Mouse (Mus musculus) heart, embryonic 11.5 days (tissue): ENCODE results near the gene Hspb7. TPM values are rescaled to one million over a fixed set of nuclear protein-coding genes. Genes with fewer than 3 reads are reported as not detected.
A peak's percentile ranks its signal among the peaks of the same experiment; 100 is the strongest.

Experiments
- ATAC-seq: fragments of 200-750 bp; cut with Nextera tagmentation; replicated peaks from 2 replicates; pipeline ENCODE4 v1.8.0; 2017; ENCODE audit warnings: moderate library complexity; ENCODE audit not compliant: insufficient number of reproducible peaks, low FRiP score, low TSS enrichment
- H3K27ac ChIP-seq: fragments of 300-500 bp; sonication (generic); 2 replicates; pipeline ENCODE4 v1.5.1; 2014; ENCODE audit warnings: mild to moderate bottlenecking, low read depth, low read length
- H3K27me3 ChIP-seq: fragments of 300-500 bp; sonication (generic); 2 replicates; pipeline ENCODE4 v1.6.1; 2014; ENCODE audit warnings: mild to moderate bottlenecking, low read length, mixed read lengths; ENCODE audit not compliant: control insufficient read depth, insufficient read depth
- H3K36me3 ChIP-seq: fragments of 300-500 bp; sonication (generic); 2 replicates; pipeline ENCODE4 v1.6.1; 2014; ENCODE audit warnings: mild to moderate bottlenecking, low read length, moderate library complexity, mixed read lengths; ENCODE audit not compliant: control insufficient read depth, insufficient read depth
- H3K4me1 ChIP-seq: fragments of 300-500 bp; sonication (generic); 2 replicates; pipeline ENCODE4 v1.6.1; 2014; ENCODE audit warnings: low read length; ENCODE audit not compliant: control insufficient read depth, insufficient read depth
- H3K4me2 ChIP-seq: fragments of 300-500 bp; sonication (generic); 2 replicates; pipeline ENCODE4 v1.6.1; 2014; ENCODE audit warnings: mild to moderate bottlenecking, moderate library complexity
- H3K4me3 ChIP-seq: fragments of 300-500 bp; sonication (generic); 2 replicates; pipeline ENCODE4 v1.5.1; 2014; ENCODE audit warnings: low read depth, low read length
- H3K9ac ChIP-seq: fragments of 300-500 bp; sonication (generic); 2 replicates; pipeline ENCODE4 v1.6.1; 2014; ENCODE audit warnings: mild to moderate bottlenecking, low read depth, low read length, moderate library complexity
- H3K9me3 ChIP-seq: fragments of 300-500 bp; sonication (generic); replicated peaks from 2 replicates; pipeline ENCODE4 v1.6.1; 2016; ENCODE audit warnings: low read length; ENCODE audit not compliant: control insufficient read depth
- WGBS: fragments of 180-500 bp; shearing (Covaris S2); extraction: QIAGEN DNeasy Blood & Tissue Kit; methylation state at CpG from one replicate; pipeline ENCODE4 v1.1.7; 2014; ENCODE audit not compliant: insufficient replicate concordance; 5-methylcytosine and 5-hydroxymethylcytosine counted together
- polyA plus RNA-seq: library from polyadenylated mRNA; unstranded; fragments of >200 nt; fragmentation: Nextera tagmentation; extraction: Ambion mirVana; gene quantifications from 2 replicates; pipeline ENCODE4 v1.2.1, GENCODE M21; 2014

The Hspb7 gene
- polyA plus RNA-seq, 1 experiment from 2014 or later, result 275 TPM

- no peak for ATAC-seq
- Histone ChIP-seq H3K27ac (peak overlapping the region; percentile 97), H3K27me3 (no peaks in the 10 kb centered on the region), H3K4me2 (peak overlapping the region; percentile 71), H3K9me3 (no peaks in the 10 kb centered on the region), H3K36me3 (0 out of 2 replicates have a peak, but pooled peaks cover 6% of the 10 kb centered on the region), H3K4me1 (peaks cover 37% of the 10 kb centered on the region), H3K9ac (peak overlapping the region; percentile 94), H3K4me3 (peak overlapping the region; percentile 76)
- 61% methylated on average over 5 of the region's 5 CpGs for WGBS
Observed at GRCm38 (mm10) chr4:141423288-141423687, 2.7 kb downstream of the Hspb7 start.

GRCm38 (mm10) chr4:141423691-141424431, 3.3 kb downstream of the Hspb7 start:
- Histone ChIP-seq H3K27me3 (no peaks in the 10 kb centered on the region), H3K27ac (peak overlapping the region; percentile 97), H3K9me3 (no peaks in the 10 kb centered on the region), H3K4me2 (peak overlapping the region; percentile 71), H3K4me1 (peaks cover 37% of the 10 kb centered on the region), H3K4me3 (peak overlapping the region; percentile 76), H3K36me3 (0 out of 2 replicates have a peak, but pooled peaks cover 6% of the 10 kb centered on the region), H3K9ac (peak overlapping the region; percentile 94)
- no peak for ATAC-seq
- 65% methylated on average over 13 of the region's 13 CpGs for WGBS

- Histone ChIP-seq H3K9ac (peak overlapping the region; percentile 94), H3K9me3 (no peaks in the 10 kb centered on the region), H3K4me2 (peak overlapping the region; percentile 71), H3K4me1 (peaks cover 21% of the 10 kb centered on the region), H3K27me3 (no peaks in the 10 kb centered on the region), H3K27ac (peak overlapping the region; percentile 97), H3K36me3 (0 out of 2 replicates have a peak, but pooled peaks cover 6% of the 10 kb centered on the region), H3K4me3 (peak overlapping the region; percentile 76)
- peak; percentile 69 for ATAC-seq
- WGBS, result 2% methylated on average over 36 of the region's 36 CpGs
Observed at GRCm38 (mm10) chr4:141425484-141426479, 5.2 kb downstream of the Hspb7 start.

GRCm38 (mm10) chr4:141426796-141427745, 6.5 kb downstream of the Hspb7 start:
- Histone ChIP-seq H3K4me2 (peak overlapping the region; percentile 71), H3K36me3 (0 out of 2 replicates have a peak, but pooled peaks cover 6% of the 10 kb centered on the region), H3K9ac (peak overlapping the region; percentile 94), H3K4me1 (peaks cover 15% of the 10 kb centered on the region), H3K27me3 (no peaks in the 10 kb centered on the region), H3K9me3 (no peaks in the 10 kb centered on the region), H3K27ac (peak overlapping the region; percentile 97), H3K4me3 (no peak overlapping the region)
- no peak for ATAC-seq
- WGBS, result 60% methylated on average over 10 of the region's 10 CpGs

GRCm38 (mm10) chr4:141427921-141428320, 7.3 kb downstream of the Hspb7 start:
- no peaks in the 10 kb centered on the region for H3K9me3 ChIP-seq
- H3K27me3 ChIP-seq, result no peaks in the 10 kb centered on the region
- H3K4me2 ChIP-seq, result no peak overlapping the region
- H3K9ac ChIP-seq, result no peak overlapping the region
- no peak overlapping the region for H3K27ac ChIP-seq
- ATAC-seq, result no peak
- H3K36me3 ChIP-seq, result 0 out of 2 replicates have a peak, but pooled peaks cover 5% of the 10 kb centered on the region
- peaks cover 15% of the 10 kb centered on the region for H3K4me1 ChIP-seq
- 80% methylated on average over 13 of the region's 13 CpGs for WGBS
- no peak overlapping the region for H3K4me3 ChIP-seq

GRCm38 (mm10) chr4:141429381-141429780, 8.8 kb downstream of the Hspb7 start:
- peaks cover 10% of the 10 kb centered on the region for H3K4me1 ChIP-seq
- no peak overlapping the region for H3K4me3 ChIP-seq
- WGBS, result 68% methylated on average over 6 of the region's 6 CpGs
- no peaks in the 10 kb centered on the region for H3K36me3 ChIP-seq
- no peaks in the 10 kb centered on the region for H3K9me3 ChIP-seq
- H3K4me2 ChIP-seq, result no peak overlapping the region
- H3K27ac ChIP-seq, result no peak overlapping the region
- H3K27me3 ChIP-seq, result no peaks in the 10 kb centered on the region
- no peak overlapping the region for H3K9ac ChIP-seq
- no peak for ATAC-seq

GRCm38 (mm10) chr4:141429847-141430246, 9.3 kb downstream of the Hspb7 start:
- 41% methylated on average over 9 of the region's 9 CpGs for WGBS
- peaks cover 9% of the 10 kb centered on the region for H3K4me1 ChIP-seq
- no peak for ATAC-seq
- no peak overlapping the region for H3K4me2 ChIP-seq
- no peaks in the 10 kb centered on the region for H3K9me3 ChIP-seq
- no peak overlapping the region for H3K4me3 ChIP-seq
- H3K36me3 ChIP-seq, result no peaks in the 10 kb centered on the region
- H3K9ac ChIP-seq, result no peak overlapping the region
- no peaks in the 10 kb centered on the region for H3K27me3 ChIP-seq
- H3K27ac ChIP-seq, result no peak overlapping the region
